Mouse (Mus musculus): Measurements from ENCODE around the gene Sp1.

Sp1 gene

DNA sequence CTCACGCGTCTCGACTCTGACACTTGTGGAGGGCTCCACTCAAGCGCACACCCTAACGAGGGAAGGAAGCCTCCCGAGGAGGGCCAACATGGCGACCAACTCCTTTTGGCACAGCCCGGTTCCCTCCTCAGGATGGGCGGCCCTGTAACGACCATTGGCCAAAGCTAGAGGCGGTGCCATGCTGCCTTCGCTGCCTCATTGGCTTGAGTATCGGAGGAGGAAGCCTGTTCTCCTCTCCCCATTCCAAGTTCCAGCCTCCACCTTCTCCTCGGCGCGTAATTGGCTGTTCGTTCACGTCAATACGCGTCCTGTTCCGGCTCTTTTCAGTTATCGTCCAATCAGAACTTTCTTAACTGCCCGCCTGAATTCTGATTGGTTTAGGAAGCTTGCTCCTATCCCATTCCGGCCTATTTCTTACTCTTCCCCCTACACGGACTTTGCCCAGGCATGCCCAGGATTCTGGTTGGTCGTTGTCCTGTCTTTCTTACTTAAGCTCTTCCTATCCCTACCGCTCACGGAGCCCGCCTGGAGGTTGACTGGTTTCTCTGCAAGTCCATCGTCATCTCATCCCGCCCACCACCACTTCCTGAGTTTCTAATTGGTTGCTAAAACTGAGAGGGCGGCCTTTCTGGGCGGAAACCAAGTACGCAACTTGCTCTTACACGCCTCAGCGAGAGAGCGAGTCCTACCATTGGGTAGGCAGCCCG lies at the start of gene Sp1:
TSS of gene Sp1 (plus strand) at position 655 of the 707 bp plus-strand sequence.
- peak; percentile 97 for ATAC-seq (ENCODE audit: insufficient number of reproducible peaks, low FRiP score, low TSS enrichment)

DNA sequence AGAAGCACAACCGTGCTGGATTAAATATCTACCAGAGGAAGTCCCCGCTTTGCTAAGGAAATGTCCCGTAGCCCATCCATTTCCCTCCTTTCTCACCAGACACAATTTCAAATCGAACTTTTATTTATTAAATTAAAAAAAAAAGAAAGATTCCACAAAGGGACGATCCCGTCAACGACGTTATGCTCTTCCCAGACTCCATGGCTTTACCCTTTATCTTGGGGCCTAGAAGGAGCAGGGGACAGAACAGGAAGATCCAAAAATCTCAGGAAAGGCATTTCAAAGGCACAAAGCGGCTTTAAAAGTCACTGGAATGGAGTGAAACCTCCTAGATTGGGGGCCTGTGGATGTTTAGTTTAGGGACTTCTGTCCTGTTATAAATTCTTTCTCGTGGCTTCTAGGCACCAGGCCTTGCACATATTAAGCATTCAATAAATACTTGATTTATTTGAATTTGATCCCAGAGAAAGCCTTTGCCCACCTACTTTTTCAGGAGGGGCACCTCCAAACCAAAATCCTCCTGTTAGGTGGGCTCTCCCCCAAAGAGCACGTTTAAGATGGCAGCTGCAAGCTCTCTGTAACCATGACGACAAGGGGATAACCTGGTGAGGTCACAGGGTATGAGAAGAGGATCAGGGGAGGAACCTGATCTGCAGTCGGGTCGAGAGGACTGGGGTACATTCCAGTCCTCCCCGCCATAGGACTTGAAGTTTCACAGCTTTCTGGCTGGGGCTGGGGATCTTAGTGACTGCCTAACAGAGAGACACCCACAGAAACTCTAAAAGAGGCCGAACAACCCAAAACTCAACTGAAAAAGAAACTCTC lies 49.2 kb upstream of the Sp1 start:
- ATAC-seq (ENCODE audit: insufficient number of reproducible peaks, low FRiP score, low TSS enrichment), result no peak

DNA sequence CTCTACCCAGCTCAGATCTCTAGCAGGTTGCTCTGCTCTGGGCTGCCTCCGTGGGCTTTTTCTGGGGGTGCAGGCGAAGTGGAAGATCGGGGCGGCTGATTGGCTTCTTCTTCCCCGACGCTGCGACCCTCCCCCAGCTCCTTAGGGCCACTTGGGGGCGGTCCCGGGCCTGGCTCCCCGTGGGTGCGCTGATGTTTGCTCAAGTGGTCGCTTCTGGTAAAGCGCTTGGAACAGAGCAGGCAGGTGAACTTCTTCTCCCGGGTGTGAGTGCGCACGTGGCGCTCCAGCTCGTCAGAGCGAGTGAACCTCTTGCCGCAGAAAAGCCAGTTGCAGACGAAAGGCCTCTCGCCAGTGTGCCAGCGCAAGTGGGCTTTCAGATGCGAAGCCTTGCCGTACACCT lies 47.8 kb upstream of the Sp1 start:
- no peak for ATAC-seq (ENCODE audit: insufficient number of reproducible peaks, low FRiP score, low TSS enrichment)

DNA sequence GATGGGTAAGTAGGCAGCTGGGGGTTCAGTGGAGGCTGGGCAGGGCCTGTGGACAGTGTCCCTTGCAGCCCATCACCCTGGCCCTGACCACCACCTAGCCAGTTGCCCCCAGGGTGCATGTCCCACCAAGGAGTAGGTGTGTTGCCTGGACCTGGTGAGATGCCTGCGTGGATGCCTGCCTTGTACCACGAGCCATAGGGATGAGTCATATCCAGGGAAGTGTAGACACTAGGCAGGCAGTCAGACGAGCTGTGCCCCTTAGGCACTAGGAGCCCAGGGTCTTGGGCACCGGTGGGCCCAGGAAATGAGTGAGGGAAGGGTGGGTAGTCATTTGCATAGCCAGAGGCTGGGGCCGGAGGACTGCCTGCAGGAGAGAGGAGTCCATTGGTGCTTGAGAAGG lies 47.1 kb upstream of the Sp1 start:
- no peak for ATAC-seq (ENCODE audit: insufficient number of reproducible peaks, low FRiP score, low TSS enrichment)

DNA sequence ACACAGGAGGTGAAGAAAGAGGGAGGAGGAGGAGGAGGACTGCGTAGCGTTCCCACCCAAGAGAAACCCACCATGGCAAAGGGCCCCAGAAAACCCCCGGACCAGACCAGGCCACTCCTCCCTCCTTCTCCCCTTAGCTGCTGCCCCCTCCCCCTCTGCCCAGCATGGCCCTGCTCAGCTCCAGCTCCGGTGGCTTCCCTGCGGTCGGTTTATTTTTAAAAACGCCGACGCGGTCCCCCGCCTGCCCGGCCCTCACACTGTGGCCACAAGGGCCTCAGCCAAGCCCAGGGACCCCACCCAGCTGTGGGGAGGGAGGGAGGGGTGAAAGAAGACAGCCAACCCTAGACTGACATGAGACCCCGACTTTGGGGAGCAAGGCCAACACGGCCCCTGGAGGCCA lies 43.3 kb upstream of the Sp1 start:
- no peak for ATAC-seq (ENCODE audit: insufficient number of reproducible peaks, low FRiP score, low TSS enrichment)

DNA sequence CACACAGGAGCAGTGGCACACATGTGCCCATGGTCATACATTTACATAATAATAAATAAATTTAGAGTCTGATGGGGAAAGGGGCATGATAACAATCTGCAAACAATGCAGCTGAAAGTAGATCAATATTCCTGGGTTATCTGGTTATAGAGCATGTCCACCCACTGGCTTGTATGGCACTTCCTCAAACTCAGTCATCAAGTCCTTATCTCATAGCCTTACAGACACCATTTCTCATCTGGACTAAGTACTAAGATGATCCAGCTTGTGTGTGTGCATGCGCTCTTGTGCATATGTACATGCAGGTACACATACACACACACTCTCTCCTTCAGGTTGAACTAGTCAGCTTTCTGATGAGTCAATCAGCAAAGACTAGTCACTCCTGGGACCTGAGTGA lies 41.3 kb upstream of the Sp1 start:
- ATAC-seq (ENCODE audit: insufficient number of reproducible peaks, low FRiP score, low TSS enrichment), result no peak

DNA sequence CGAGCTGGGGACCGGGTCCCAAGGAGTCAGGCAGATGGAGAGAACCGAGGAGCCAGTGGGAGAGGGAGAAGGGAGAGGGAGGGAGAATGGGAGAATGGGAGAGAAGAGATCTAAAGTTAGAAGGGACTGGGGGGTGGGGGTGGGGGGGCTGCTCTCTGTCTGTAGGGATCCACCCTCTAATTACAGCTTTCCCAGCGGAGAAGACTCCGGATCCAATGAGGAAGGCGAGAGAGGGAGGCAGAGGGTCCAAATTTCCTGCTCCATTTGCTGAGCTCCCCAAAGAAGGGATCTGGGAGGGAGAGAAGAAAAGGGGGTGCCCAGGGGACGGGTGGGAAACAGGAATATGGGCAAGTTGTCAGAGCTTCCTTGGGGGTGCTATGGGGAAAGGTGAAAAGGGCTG lies 39.7 kb upstream of the Sp1 start:
- ATAC-seq (ENCODE audit: insufficient number of reproducible peaks, low FRiP score, low TSS enrichment), result no peak

DNA sequence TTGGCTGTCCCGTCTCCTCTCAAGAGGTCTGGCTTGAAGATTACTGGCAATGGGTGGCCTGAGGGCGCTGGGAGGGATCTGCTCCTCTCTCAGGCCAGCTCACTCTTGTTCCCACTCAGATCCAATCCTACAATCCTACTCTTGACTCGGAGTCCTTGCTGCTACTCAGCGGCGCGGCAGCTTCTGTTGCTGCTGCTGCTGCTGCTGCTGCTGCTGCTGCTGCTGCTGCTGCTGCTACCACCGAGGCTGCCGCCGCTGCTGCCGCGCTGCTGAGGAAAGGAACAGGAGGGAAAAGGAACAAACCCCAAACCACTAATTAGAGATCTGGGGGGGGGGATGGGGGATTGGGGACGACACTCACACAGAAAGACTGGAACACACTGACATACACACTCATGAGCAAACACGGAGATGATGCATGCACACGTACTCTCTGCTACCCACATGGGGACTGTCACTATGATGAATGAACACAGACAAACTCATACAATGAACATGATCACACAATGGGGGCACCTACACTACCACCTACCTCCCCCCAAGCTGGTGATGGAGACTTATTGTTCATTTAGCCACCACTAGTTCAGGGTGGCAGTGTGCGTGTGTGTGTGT lies 39.1 kb upstream of the Sp1 start, which contains the start of gene Sp7:
TSS of gene Sp7 (minus strand) at position 450 of the 612 bp plus-strand sequence.
- ATAC-seq (ENCODE audit: insufficient number of reproducible peaks, low FRiP score, low TSS enrichment), result no peak

DNA sequence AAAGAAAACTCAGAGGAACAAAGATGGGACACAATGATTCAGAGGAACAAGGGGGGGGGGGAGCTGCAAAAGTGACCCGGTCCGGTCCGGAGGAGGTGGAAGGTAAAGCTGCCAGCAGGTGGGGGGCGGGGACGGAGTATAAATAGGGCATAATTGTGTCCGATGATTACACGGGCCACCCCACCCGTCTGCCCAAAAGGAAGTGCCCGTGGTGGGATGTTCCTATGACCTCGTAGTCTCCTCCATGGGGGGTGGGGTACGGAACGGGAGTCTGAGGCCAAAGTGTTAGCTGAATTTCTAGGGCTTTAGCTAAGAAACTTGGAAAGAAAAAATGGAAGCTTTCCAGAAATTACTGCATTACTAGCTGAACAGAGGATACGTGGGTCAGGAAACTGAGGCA lies 36.0 kb upstream of the Sp1 start:
- ATAC-seq (ENCODE audit: insufficient number of reproducible peaks, low FRiP score, low TSS enrichment), result no peak

DNA sequence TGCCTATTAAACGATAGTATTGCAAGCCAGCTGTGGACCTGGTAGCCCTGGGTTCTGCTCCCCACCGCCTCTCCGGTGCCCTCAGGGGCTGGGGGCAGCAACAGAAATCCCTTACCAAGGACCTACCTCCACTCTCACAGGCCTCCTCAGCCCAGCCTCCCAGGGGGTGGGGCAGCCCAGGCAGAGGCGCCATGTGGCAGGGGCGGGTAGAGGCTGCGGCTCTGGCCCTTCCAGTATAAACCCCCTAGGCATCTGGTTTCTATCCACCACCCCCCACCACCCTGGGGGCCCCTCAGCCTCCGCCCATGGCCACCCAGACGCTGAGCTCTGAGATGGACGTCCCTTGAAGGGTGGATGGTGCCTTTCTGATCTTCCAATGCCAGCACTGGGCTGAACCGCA lies 35.2 kb upstream of the Sp1 start:
- ATAC-seq (ENCODE audit: insufficient number of reproducible peaks, low FRiP score, low TSS enrichment), result no peak

DNA sequence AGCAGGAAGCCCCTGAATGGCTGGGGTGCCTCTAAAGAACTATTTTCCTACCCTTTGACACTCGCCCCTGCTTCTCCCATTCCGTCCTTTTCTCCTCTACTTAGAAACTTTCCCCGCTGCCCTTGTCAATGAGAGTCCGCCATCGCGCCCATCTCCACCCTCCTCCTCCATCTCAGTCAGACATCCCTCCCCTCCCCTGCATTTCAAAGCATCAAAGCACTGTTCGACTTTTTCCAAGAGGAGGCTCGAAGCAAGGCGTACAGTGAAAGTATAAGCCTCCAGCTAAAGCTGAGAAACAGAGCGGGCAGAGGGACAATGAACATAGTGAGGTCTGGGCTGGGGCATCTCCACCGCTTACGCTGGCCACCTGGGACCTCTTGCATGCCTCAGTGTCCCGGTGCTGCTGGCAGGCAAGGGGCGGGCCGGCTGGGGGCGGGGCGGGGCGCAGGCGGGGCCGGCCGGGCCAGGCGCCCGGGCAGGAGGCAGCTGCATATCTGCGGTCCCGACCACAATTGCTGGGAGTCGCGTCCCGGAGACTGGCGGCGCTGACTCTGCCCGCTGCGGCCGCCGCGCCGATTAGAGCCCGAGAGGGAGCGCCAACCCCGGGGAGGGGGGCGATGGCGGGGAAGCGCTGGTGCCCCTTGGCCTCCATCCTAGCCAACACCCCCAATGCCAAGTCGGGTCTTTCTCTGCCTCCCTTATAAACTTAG lies 29.3 kb upstream of the Sp1 start:
- 0 out of 2 replicates have a peak, but pooled peaks have one; percentile 26 for ATAC-seq (ENCODE audit: insufficient number of reproducible peaks, low FRiP score, low TSS enrichment)

DNA sequence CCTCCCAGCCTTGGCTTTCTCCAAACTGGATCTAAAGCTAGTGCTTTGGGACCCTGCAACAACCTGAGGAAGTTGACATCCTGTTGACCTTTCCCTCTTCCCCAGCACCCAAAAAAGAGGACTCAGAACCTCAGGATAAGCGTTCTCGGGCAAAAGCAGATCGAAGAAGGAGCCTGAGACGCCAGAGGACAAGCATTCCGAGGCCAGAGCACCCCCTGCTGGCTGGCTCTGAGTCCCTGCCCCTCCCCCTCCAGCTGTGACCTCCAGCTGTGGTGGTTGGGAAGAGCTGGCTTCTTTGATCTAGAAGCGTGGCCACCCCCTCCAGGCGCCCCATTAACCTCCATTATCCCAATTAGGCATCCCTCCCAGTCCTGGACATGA lies 28.8 kb upstream of the Sp1 start:
- ATAC-seq (ENCODE audit: insufficient number of reproducible peaks, low FRiP score, low TSS enrichment), result no peak

DNA sequence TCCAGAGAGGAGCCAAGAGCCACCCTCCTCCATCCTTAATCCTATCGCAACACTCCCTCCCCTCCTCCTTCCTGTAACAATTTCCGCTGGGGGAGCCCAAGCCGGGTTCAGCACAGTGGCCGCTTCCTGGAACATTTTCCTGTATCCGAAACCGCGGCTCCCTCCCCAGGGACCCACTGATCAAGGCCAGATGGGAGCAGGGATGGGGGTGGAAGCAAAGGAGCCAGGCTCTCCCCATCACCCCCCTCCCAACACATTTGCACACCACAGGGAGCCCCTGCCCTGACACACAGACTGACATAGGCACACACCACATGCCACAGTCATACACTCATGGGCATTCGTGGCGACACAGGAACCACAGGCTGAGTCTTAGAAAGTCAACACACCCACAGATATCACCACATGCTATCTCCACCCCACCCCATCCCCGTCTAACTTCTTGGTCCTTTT lies 28.1 kb upstream of the Sp1 start:
- no peak for ATAC-seq (ENCODE audit: insufficient number of reproducible peaks, low FRiP score, low TSS enrichment)

DNA sequence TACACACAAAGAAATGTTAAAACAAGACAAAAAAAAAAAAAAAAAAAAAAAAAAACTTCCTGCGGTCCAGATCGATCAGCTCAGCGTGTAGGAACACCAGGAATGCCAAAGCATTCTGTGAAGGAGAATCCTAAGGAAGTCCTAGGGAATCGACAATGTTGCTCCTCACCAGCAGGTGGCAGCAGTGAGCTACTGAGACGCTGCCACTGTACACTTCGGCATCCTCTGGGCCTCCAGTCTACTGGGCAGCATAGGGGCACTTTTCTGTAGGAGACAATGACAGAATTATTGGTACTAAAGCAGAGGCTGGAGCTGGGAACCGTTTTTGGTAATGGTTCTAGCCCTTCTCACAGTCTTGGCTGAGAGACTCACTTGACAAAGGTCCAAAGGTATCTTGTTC lies 24.4 kb upstream of the Sp1 start:
- peak; percentile 66 for ATAC-seq (ENCODE audit: insufficient number of reproducible peaks, low FRiP score, low TSS enrichment)

DNA sequence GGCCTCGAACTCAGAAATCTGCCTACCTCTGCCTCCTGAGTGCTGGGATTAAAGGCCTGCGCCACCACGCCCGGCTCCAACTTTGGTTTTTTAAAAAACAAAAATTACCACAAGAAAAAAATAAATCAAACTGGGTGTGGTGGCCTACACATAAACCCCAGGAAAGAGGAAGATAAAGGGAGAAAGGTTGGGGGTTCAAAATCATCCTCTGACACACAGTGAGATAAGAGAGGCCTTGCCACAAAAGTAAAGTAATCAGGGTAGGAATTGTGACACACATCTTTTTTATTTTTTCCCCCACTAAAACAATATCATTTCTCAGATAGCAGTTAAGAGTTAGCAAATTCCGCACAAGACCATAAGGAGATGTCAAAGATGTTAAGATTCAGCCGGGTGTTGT lies 22.3 kb upstream of the Sp1 start:
- no peak for ATAC-seq (ENCODE audit: insufficient number of reproducible peaks, low FRiP score, low TSS enrichment)

DNA sequence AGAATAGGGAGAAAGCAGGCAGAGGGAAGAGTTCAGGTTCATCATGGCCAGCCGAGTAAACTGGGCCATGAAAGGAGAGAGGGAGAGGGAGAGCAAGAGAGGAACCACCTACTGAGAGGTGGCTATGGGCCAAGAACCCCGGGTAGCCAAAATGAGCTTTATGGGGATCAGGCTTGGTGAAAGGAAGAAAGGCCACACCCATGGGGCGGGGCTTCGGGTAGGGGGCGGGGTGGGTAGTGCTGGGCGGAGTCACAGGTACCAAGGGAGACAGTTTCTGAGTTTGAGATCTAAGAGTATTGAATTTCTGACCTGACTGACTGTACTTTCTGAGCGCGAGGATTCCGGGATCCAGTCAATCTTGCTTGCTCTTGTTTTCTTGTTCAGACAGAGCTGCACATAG lies 19.3 kb upstream of the Sp1 start:
- no peak for ATAC-seq (ENCODE audit: insufficient number of reproducible peaks, low FRiP score, low TSS enrichment)

DNA sequence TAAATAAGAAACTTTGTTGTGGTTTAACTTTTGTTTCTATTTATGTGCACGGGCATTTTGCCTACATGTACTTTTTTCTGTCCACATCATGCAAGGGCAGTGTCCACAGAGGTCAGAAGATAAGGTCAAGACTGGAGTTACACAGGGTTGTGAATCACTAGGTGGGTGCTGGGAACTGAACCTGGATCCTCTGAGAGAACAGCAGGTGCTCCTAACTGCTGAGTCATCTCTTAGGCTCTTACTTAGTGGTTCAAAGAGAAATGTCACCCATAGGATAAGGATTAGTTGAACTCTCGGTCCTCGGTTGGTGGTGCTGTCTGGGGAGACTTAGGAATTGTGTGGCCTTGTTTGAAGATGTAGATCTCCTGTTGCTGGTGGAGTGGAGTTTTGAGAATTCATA lies 17.0 kb upstream of the Sp1 start:
- ATAC-seq (ENCODE audit: insufficient number of reproducible peaks, low FRiP score, low TSS enrichment), result no peak

DNA sequence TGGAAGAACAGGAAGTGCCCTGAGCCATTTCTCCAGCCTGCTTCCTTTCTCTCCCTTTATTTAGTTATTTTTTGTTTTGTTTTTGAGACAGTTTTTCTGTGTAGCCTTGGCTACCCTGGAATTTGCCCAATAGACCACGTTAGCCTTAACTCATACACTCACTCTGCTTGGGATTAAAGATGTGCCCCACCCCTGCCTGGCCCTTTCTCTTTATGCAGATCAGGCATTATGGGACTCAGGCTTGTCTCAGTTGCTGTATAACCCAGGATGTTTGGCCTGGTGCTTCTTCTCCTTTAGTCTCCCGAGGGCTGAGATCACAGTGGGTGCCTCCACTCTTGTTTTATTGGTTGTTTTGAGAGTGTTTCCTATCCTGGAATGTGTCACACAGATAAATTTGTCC lies 13.4 kb upstream of the Sp1 start:
- ATAC-seq (ENCODE audit: insufficient number of reproducible peaks, low FRiP score, low TSS enrichment), result no peak

DNA sequence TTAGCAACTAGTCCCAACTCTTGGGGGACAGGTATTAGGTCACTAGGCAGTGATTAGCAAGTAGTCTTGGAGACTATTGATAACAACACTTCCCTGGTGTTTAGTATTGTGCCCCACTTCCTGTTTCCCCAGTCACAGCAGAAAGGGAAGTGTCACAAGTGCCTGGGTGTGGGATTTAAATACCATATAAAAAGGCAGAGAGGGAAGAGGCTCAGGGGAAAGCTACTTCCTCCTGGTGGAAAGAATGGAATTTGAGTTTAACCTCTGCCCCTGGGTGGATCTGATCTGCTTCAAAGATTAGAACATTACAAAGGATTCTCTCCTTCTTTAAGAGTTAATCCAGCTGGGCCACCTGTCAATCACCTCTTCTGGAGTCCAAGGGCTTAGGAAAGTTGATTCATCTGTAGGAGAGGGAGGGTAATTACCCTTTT lies 12.3 kb upstream of the Sp1 start:
- no peak for ATAC-seq (ENCODE audit: insufficient number of reproducible peaks, low FRiP score, low TSS enrichment)

DNA sequence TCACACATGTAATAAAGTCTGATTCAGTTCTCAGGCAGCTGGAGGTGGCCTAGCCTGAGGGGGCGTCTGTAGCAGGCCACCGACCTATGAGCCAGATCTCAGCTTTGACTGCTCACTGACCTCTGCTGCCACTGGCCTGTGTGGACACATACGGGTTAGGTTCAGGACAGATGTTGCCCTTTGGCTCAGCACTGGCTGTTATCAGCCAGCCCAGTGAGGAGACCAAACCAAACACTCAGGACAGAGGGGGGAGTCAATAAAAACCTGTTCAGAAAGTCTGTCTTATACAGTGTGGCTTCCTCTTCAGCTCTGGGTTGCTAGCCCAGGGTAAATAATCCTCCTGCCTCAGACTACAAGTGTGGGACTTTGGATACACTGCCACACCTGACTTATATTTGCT lies 10.9 kb upstream of the Sp1 start:
- no peak for ATAC-seq (ENCODE audit: insufficient number of reproducible peaks, low FRiP score, low TSS enrichment)

DNA sequence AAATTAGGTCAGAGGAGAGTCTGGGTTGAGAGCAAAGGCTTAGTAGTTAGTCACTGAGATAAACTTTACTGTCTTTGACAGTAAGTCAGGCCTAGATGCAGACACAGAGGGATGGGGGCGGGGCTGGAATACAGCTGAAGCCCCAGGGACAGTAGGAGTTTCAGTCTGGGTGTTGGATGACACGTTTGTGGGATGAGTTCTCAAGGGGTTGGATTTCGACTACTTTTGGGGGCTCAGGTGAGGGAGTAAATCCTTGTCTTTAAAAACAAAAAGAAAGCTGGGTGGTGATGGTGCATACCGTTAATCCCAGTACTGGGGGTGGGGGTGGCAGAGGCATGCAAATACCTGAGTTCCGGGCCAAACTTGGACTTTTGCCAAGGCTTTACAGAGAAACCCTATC lies 7.3 kb upstream of the Sp1 start:
- no peak for ATAC-seq (ENCODE audit: insufficient number of reproducible peaks, low FRiP score, low TSS enrichment)
